Mouse (Mus musculus): Measurements from ENCODE around the gene Urm1. TPM values are rescaled to one million over a fixed set of nuclear protein-coding genes. Genes with fewer than 3 reads are reported as not detected.

The Urm1 gene
- polyA plus RNA-seq, 1 experiment from 2014 or later = 22.6 TPM

GRCm38 (mm10) chr2:29852957-29853485 lies 33.1 kb downstream of the Urm1 start:
- peaks cover 15% of the 10 kb centered on the region for H3K27me3 ChIP-seq
- H3K4me1 ChIP-seq = 0 out of 2 replicates have a peak, but pooled peaks cover 6% of the 10 kb centered on the region

GRCm38 (mm10) chr2:29853736-29854135 lies 33.9 kb downstream of the Urm1 start:
- Histone ChIP-seq H3K36me3 (no peaks in the 10 kb centered on the region), H3K27ac (no peak overlapping the region), H3K4me3 (no peak overlapping the region), H3K9me3 (no peaks in the 10 kb centered on the region), H3K27me3 (peaks cover 8% of the 10 kb centered on the region), H3K4me2 (replicated peaks) (no peak overlapping the region), H3K9ac (no peak overlapping the region), H3K4me1 (0 out of 2 replicates have a peak, but pooled peaks cover 6% of the 10 kb centered on the region)
- 71% methylated on average over 5 of the region's 5 CpGs for whole genome bisulfite sequencing
- no peak for ATAC-seq (ENCODE audit: insufficient number of reproducible peaks, insufficient read depth, low FRiP score, low TSS enrichment)

More at GRCm38 (mm10) chr2:29852957-29853485, 33.1 kb downstream of the Urm1 start:
- ATAC-seq (ENCODE audit: insufficient number of reproducible peaks, insufficient read depth, low FRiP score, low TSS enrichment) = no peak
- H3K4me3 ChIP-seq = no peak overlapping the region
- no peak overlapping the region for H3K9ac ChIP-seq
- no peaks in the 10 kb centered on the region for H3K36me3 ChIP-seq
- no peak overlapping the region for H3K4me2 ChIP-seq (replicated peaks)
- 42% methylated on average over 4 of the region's 4 CpGs for WGBS
- H3K9me3 ChIP-seq = no peaks in the 10 kb centered on the region
- no peak overlapping the region for H3K27ac ChIP-seq

GRCm38 (mm10) chr2:29855585-29856210 lies 35.8 kb downstream of the Urm1 start:
- Histone ChIP-seq H3K4me1 (no peaks in the 10 kb centered on the region), H3K4me2 (replicated peaks) (no peak overlapping the region), H3K4me3 (no peak overlapping the region), H3K27ac (no peak overlapping the region), H3K9ac (no peak overlapping the region), H3K9me3 (no peaks in the 10 kb centered on the region), H3K36me3 (no peaks in the 10 kb centered on the region), H3K27me3 (peaks cover 7% of the 10 kb centered on the region; the same call in 1 of the 2 replicates)
- 74% methylated on average over 10 of the region's 10 CpGs for WGBS
- ATAC-seq (ENCODE audit: insufficient number of reproducible peaks, insufficient read depth, low FRiP score, low TSS enrichment) = no peak

- H3K27ac ChIP-seq = no peak overlapping the region
- no peak overlapping the region; the same call in 1 of the 2 replicates for H3K9ac ChIP-seq
- no peak overlapping the region for H3K4me2 ChIP-seq (replicated peaks)
- no peaks in the 10 kb centered on the region for H3K4me1 ChIP-seq
- no peak for ATAC-seq (ENCODE audit: insufficient number of reproducible peaks, insufficient read depth, low FRiP score, low TSS enrichment)
- H3K27me3 ChIP-seq = peaks cover 7% of the 10 kb centered on the region; the same call in 1 of the 2 replicates
- H3K9me3 ChIP-seq = no peaks in the 10 kb centered on the region
- 14% methylated on average over 19 of the region's 19 CpGs for WGBS
- H3K36me3 ChIP-seq = no peaks in the 10 kb centered on the region
- H3K4me3 ChIP-seq = no peak overlapping the region
Observed at GRCm38 (mm10) chr2:29856451-29857260, 36.8 kb downstream of the Urm1 start.

- Histone ChIP-seq H3K9me3 (no peaks in the 10 kb centered on the region), H3K9ac (no peak overlapping the region), H3K36me3 (no peaks in the 10 kb centered on the region), H3K4me2 (replicated peaks) (no peak overlapping the region), H3K4me1 (no peaks in the 10 kb centered on the region), H3K4me3 (no peak overlapping the region), H3K27me3 (peaks cover 7% of the 10 kb centered on the region; the same call in 1 of the 2 replicates), H3K27ac (no peak overlapping the region)
- no peak for ATAC-seq (ENCODE audit: insufficient number of reproducible peaks, insufficient read depth, low FRiP score, low TSS enrichment)
- 53% methylated on average over 2 of the region's 2 CpGs for WGBS
Observed at GRCm38 (mm10) chr2:29857341-29857740, 37.5 kb downstream of the Urm1 start.

- H3K9ac ChIP-seq = no peak overlapping the region
- no peak overlapping the region for H3K4me3 ChIP-seq
- no peak overlapping the region for H3K4me2 ChIP-seq (replicated peaks)
- ATAC-seq (ENCODE audit: insufficient number of reproducible peaks, insufficient read depth, low FRiP score, low TSS enrichment) = no peak
- peaks cover 7% of the 10 kb centered on the region; the same call in 1 of the 2 replicates for H3K27me3 ChIP-seq
- no peaks in the 10 kb centered on the region for H3K9me3 ChIP-seq
- no peaks in the 10 kb centered on the region for H3K36me3 ChIP-seq
- WGBS = 68% methylated on average over 5 of the region's 5 CpGs
- H3K27ac ChIP-seq = no peak overlapping the region
- H3K4me1 ChIP-seq = no peaks in the 10 kb centered on the region
Observed at GRCm38 (mm10) chr2:29857967-29858366, 38.1 kb downstream of the Urm1 start.

- 13% methylated on average over 5 of the region's 5 CpGs for WGBS
- ATAC-seq (ENCODE audit: insufficient number of reproducible peaks, insufficient read depth, low FRiP score, low TSS enrichment) = no peak
- Histone ChIP-seq H3K4me3 (no peak overlapping the region), H3K4me2 (replicated peaks) (no peak overlapping the region), H3K27ac (no peak overlapping the region), H3K27me3 (peaks cover 7% of the 10 kb centered on the region; the same call in 1 of the 2 replicates), H3K9ac (no peak overlapping the region), H3K36me3 (no peaks in the 10 kb centered on the region), H3K9me3 (no peaks in the 10 kb centered on the region), H3K4me1 (no peaks in the 10 kb centered on the region)
Observed at GRCm38 (mm10) chr2:29858748-29859473, 39.0 kb downstream of the Urm1 start.

- ATAC-seq (ENCODE audit: insufficient number of reproducible peaks, insufficient read depth, low FRiP score, low TSS enrichment) = no peak
- 59% methylated on average over 4 of the region's 4 CpGs for WGBS
- no peaks in the 10 kb centered on the region for H3K9me3 ChIP-seq
- H3K9ac ChIP-seq = no peak overlapping the region
- H3K4me3 ChIP-seq = no peak overlapping the region
- H3K27me3 ChIP-seq = no peaks in the 10 kb centered on the region
- no peaks in the 10 kb centered on the region for H3K36me3 ChIP-seq
- H3K4me2 ChIP-seq (replicated peaks) = no peak overlapping the region
- no peak overlapping the region for H3K27ac ChIP-seq
- H3K4me1 ChIP-seq = peaks cover 7% of the 10 kb centered on the region
Observed at GRCm38 (mm10) chr2:29865125-29865524, 45.2 kb downstream of the Urm1 start.

GRCm38 (mm10) chr2:29868949-29869645 lies 49.2 kb downstream of the Urm1 start, which contains the start of gene Cercam:
TSS of gene Cercam (plus strand) at chr2:29869164.
- Histone ChIP-seq H3K27ac (peak within 1 kb of the TSS; percentile 64; the same call in 1 of the 2 replicates), H3K4me1 (peaks cover 8% of the 10 kb centered on the region), H3K4me3 (peak within 1 kb of the TSS; percentile 46), H3K4me2 (replicated peaks) (peak within 1 kb of the TSS; percentile 85), H3K9ac (peak within 1 kb of the TSS; percentile 60), H3K36me3 (no peaks in the 10 kb centered on the region), H3K9me3 (no peaks in the 10 kb centered on the region), H3K27me3 (no peaks in the 10 kb centered on the region)
- WGBS = under 1% methylated on average over 37 of the region's 44 CpGs
- peak; percentile 85 for ATAC-seq (ENCODE audit: insufficient number of reproducible peaks, insufficient read depth, low FRiP score, low TSS enrichment)

GRCm38 (mm10) chr2:29869646-29870451 lies 50.0 kb downstream of the Urm1 start:
- Histone ChIP-seq H3K36me3 (no peaks in the 10 kb centered on the region), H3K4me3 (peak overlapping the region; percentile 46), H3K9ac (peak overlapping the region; percentile 60), H3K4me1 (peaks cover 8% of the 10 kb centered on the region), H3K27me3 (no peaks in the 10 kb centered on the region), H3K9me3 (no peaks in the 10 kb centered on the region), H3K4me2 (replicated peaks) (peak overlapping the region; percentile 85), H3K27ac (no peak overlapping the region)
- ATAC-seq (ENCODE audit: insufficient number of reproducible peaks, insufficient read depth, low FRiP score, low TSS enrichment) = peak; percentile 24
- WGBS = 2% methylated on average over 17 of the region's 17 CpGs

All from embryonic facial prominence, embryonic 12.5 days (tissue).